Mouse (Mus musculus) fat pad, adult 2 months (tissue): ENCODE results near the gene Plcg1.

Source experiments
- DNase-seq: peaks from one replicate; pipeline ENCODE4 v3.0.0-alpha.2; 2011; ENCODE audit warnings: low read depth, low spot score; ENCODE audit errors: extremely low read depth

Plcg1 gene

DNA sequence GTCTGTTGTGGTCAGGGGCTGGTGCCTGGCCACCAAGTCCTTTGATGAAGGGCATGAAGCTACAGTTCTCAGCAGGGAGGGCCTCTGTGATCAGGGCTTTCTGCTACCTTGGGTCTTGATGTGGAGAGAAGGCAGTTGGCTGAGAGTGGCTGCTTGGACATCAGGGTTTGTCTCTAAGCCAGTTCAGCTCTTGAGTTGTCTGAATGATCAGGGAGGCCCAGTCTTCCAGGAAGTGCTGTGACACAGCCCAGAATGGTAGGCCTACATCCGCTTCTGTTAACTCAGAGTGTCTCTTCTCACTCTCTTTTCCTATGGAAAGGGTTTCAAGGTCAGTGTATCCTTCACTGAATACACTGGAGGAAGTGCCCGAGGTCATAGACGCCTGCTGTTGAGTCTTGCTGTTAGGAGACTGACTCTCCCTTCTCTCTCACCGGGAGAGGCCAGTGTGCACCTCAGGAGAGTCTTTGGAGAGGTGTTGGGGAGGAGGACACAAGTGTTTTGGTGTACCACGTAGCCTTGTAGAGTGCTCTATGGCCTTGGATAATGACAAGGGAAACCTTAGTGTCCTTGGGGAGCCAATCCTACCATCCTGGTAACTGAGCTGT, 4.7 kb downstream of the Plcg1 start:
- no peak for DNase-seq

- DNase-seq: no peak
These were observed 5.4 kb downstream of the Plcg1 start for GRCm38 (mm10) chr2:160736466-160736865.

DNA sequence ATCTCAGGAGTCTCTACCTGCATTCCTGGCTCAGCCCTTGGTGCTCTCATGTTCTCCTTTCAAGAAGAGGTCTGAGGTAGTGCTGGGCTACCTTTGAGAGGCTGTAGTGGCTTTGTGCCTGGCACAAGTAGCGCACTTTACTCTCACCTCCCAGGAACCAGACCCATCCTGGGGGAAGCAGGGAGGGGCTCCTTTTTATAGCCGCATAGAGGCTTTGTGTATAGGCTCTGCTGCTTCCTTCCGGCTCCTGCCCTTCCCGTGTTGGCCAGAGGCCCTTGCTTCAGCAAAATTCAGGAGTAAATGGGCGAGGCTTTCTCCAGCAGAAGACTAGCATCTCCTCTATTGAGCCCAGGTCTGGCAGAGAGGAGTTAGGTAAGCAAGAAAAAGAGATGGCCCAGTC, 7.3 kb downstream of the Plcg1 start:
- DNase-seq: no peak

DNA sequence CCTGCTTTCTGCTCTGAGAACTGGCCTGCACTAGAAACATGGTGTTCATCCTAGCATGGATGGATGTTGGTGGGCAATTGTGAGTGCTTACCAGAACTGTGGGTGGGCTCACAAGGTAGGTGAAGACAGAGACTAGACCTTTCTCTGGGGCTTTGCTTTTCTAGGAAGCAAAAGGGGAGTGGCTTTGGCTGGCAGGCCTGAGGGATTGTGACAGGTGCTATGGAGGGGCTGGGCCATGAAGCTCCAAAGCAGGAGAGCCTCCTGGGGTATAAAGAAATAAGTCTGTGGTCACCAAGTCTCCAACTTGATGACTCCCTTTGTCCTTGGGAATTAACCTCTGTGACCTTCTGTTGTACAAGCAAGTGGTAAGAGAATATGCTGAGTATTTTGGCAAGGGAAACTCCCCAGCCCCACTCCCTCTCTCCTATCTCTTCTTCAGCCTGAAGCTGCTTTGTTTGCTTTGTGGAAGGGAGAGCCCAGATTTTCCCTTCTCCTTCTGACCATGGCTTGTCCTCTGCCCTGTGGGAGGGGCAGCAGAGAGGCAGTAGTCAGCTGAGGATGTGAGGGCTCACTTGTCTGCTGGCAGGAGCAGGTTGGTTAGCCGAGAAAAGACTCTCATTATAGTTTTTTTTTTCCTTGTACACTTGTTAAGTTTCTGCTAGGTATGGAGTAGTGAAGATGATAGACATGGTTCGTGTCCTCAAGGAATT, 8.7 kb downstream of the Plcg1 start:
- DNase-seq: no peak

DNA sequence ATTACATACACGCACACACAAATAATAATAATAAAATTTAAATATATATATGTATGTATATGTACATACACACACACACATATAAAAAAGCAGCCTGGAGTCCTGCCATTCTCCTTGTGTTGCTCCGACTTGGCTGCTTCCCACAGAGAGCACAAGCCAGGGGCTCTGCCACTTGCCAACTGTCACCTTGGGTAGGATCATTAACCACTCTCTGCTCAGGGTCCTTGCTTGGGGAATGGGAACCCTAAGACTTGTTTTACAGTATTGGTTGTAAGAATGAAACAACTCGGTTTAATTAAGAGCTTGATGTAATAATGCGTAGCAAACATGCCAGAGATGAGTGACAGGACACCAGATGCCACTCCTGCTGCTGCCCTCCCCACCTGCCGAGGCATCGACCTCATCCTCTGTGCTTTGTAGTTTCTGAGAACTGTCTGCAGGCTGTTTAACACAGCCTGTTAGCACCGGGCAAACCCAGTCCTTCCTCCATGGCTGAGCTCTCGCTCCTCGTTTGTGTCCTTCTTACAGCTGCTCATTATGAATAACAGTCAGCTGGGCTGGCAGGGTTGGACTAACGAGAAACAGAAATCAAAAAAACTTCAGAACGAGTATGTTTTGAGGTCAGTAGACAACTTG, 9.5 kb downstream of the Plcg1 start:
- no peak for DNase-seq

DNA sequence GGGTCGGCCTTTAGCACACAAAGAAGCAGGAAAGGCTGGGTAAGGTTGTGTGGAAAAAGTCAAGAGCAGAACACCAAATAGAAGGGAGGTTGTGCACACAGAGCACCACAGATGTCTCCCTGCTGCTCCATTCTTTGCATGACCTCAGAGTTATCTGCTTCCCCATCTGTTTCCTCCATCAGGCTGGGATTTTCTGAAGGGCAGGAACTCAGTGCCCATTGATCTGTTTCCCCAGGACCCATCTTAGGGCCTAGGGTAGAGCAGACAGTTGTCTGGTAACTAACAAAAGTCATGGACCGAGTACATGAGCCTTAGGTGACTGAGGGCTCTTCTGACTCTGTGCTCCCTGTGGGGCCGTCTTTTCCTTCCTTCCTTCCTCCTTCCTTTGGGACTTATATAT, 10.5 kb downstream of the Plcg1 start:
- DNase-seq: no peak

- no peak for DNase-seq
These were observed 11.1 kb downstream of the Plcg1 start for GRCm38 (mm10) chr2:160742161-160742609.

DNA sequence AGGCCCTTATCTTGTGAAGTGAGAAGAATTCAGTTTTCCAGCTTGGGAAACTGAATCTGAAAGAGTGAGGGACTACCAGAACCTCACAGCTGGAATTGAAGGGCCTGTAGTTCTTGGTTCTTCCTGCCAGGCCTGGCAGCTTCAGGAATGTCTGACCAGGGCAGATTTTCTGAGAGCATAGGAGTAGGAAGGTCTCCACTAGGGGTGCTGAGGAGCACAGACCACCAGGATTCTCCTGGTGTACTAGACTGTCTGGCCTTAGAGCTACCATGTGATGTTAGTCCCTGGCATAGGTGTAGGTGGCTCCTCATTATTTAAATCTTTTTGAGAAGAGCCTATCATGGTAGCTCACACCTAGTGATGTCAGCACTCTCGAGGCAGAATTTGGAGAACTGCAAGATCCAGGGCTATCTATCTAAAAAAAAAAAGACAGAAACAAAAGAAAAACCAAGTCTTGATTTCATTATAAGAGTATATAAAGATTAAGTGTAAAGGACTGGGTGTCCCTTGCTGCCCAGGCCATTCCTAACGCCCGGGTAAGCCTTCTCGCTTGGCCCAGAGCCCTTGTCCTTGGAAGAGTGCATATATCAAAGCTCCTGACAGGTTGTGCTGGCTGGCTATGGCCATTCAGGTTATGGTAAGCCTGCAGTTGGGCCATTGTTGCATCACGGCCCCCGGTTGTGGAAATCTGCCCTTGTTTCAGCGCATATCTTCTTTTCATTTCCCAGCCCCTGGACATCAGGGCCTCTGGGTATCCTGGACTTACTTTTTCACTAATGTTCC, 13.1 kb downstream of the Plcg1 start:
- DNase-seq: no peak

- DNase-seq: no peak
These were observed 13.7 kb downstream of the Plcg1 start for GRCm38 (mm10) chr2:160744823-160745210.

GRCm38 (mm10) chr2:160745497-160745896, 14.4 kb downstream of the Plcg1 start:
- DNase-seq: no peak

DNA sequence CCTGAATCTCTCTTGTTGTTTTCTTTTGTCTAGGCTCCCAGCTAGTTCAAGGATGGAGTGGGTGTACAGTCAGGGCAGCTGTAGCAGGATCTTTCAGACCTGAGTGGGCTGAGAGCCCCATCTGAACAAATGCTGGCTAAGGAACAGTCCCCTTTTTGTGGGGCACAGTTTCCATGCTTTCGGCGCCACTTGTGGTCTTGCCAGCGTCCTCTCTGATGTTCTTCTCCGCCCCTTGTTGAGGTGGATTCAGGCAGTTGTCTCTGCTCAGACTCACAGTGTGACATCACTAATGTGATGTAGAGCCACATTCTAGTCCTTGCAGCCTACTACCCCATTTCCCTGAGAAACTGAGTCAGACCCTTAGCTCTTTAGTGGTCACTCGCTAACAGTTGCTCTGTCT, 15.5 kb downstream of the Plcg1 start:
- no peak for DNase-seq

DNA sequence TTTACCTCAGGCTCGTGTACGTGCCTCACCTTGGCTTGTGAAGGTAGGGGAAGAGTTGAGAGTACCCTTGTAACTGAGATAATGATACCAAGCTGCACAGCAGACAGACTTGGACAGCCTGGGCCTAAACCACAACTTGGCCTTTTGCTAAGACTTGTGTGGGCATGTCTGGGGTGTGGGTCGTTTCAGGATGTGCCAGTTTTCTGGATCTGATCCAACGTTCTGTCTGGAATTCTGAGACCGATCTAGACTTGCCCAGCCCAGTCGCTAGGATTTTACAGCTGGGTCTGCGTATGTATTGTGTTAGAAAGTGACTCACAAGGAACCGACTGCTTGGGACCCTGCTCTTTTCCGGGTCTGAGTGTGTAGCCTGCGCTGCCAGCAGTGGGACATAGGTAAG, 16.0 kb downstream of the Plcg1 start:
- DNase-seq: peak; percentile 85

- DNase-seq: no peak
These were observed 25.6 kb downstream of the Plcg1 start for GRCm38 (mm10) chr2:160756583-160757203.

DNA sequence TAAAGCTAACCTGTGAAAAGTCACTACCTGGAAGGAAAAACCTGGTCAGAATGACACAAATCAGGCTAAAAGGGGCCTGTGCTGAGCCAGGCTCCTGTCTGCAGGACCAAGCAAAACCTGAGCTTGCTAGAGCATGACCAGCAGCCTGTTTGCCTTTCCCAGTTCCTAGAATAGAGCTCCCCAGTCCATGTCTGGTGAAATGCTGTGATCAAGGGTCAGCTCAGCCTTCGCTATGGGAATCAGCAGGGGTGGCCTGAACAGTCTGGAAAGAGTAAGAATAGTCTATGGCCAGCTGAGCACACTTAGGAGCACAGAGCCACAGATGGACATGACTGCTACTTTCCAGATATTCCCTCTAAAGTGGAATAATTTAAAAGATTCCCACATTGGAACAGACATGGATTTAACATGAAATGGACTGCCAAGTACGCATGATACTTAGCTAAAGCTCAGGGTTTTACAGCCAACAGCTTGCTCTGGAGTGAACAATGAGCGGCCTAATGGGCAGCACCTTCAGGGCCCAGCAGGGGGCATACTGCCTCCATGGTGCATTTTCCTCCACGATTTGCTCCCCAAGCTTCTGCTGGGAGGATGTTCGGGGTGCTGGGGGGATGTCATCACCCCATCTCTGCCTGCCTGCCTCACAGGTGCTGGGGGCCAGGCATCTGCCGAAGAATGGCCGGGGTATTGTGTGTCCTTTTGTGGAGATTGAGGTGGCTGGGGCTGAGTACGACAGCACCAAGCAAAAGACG, 29.5 kb downstream of the Plcg1 start:
- no peak for DNase-seq

- no peak for DNase-seq
These were observed 32.7 kb downstream of the Plcg1 start for GRCm38 (mm10) chr2:160763816-160764215.

DNA sequence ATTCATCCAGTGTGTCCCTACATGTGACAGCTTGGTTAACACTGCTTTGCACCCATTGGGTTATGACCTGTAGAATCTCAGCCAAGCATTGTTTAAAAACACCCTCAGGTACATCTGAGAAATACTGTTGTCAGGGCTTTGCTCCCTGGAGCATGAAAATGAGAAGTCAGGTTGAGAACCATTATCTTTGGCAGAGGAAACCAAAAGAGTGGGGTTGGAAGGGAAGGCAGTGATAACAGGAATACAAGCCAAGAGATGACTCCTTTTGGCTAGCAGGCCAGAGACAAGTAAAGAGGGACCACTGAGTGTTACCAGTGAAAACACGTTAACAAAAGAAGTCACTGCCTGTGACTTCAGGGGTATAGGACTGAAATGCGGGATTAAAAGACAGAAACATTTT, 33.3 kb downstream of the Plcg1 start:
- DNase-seq: no peak

DNA sequence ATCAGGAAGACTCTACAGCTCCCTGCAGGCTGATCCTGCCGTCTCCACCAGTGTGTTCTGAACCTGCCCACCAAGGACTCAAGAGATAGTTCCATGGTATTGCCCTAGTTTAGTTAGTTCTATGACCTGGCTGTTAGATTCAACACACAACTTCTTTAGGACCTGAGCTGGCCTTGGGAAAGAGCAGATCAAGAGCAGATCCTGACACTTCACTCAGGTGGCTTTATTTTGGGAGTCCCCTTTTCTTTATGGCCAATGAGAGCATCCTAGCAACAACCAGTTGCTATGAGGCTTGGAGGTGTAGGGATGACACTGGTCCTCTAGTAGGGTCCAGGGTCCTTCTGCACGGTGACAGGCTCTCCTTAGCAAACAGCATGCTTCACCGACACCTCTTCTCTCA, 34.0 kb downstream of the Plcg1 start:
- DNase-seq: no peak

- peak; percentile 26 for DNase-seq
These were observed 35.3 kb downstream of the Plcg1 start for GRCm38 (mm10) chr2:160766371-160766771.

DNA sequence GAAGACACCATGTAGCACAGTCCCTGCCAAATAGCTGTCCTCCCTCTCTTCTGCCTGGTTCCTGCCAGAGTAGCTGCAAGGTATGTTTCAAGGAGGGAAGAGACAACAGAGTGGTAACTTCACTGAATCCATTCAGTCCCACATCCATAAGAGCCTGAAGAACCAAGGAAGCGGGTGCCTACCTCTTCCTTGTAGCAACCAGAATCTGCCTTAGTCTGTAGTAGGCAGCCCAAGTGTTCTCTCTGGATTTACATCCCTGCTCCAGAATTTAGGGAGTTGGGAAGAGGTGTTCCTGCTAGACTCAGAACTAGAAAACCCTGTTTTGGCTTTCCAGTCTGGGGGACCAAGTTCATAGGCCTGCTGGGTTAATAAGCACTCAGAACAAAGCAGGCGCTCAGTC, 36.1 kb downstream of the Plcg1 start:
- DNase-seq: no peak

- no peak for DNase-seq
These were observed 37.1 kb downstream of the Plcg1 start for GRCm38 (mm10) chr2:160768097-160768695.
